Mouse (Mus musculus) Patski (cell line): ENCODE results near the gene 2210016F16Rik. TPM values are rescaled to one million over a fixed set of nuclear protein-coding genes. Genes with fewer than 3 reads are reported as not detected.
"Not testable (repeated sequence)": the region's sequence is repeated elsewhere in the genome, so short reads cannot be mapped to it uniquely, and the experiment has no call there.

Experiments used
- ATAC-seq: fragments of 100-300 bp; one replicate; pipeline ENCODE4 v1.8.0; 2021
- CTCF ChIA-PET: fragments of 350-600 bp; sonication (Branson Sonifier 250); formaldehyde crosslinking; loops from one replicate; lab custom pipeline; 2022; ENCODE audit warnings: inconsistent platforms; lab: Charles Lee
- POLR2A ChIA-PET: fragments of 350-600 bp; sonication (Branson Sonifier 250); formaldehyde crosslinking; loops from one replicate; lab custom pipeline; 2022; ENCODE audit warnings: antibody characterized with exemption, inconsistent platforms; lab: Charles Lee
- DNase-seq: peaks from one replicate; pipeline ENCODE4 v3.0.0-alpha.2; 2011; ENCODE audit warnings: low read depth, low spot score
- H3K27me3 ChIP-seq: fragments of 371-371 bp; one replicate; pipeline ENCODE4 v1.5.1; 2021
- CTCF ChIP-seq: fragments of 100-300 bp; IDR thresholded peaks from one replicate; pipeline ENCODE4 v1.5.1; 2021
- in situ Hi-C: fragments of 300-500 bp; cut with MboI; formaldehyde crosslinking; loops from 3 replicates; pipeline ENCODE4 v1.11.1; 2018; ENCODE audit warnings: low pct_unique_long_range_greater_than_20kb, mixed read lengths
- polyA plus RNA-seq: library from polyadenylated mRNA; unstranded; gene quantifications from one replicate; pipeline ENCODE4 v1.2.3, GENCODE M21; 2021

The 2210016F16Rik gene
- polyA plus RNA-seq, 1 experiment from 2014 or later: 5.9 TPM

- TF ChIP-seq CTCF: no peak
These were observed 654 bp downstream of the 2210016F16Rik start for GRCm38 (mm10) chr13:58384371-58384770.

DNA sequence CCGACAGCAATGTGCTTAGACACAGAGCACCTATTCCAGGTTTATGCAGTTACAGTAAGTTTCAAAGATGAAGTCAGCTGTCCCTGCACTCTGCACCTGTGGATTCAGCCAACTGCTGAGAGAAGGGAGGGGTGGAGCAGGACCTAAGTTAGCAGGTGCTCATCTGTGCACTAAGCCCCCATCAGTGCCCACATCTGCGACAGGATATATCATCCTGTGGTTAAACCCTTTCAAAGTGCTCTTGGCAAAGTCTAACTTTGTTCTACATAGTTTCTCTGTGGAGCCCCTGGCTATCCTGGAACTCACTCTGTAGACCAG lies 11.9 kb downstream of the 2210016F16Rik start:
- H3K27me3 ChIP-seq: no peaks in the 10 kb centered on the region
- DNase-seq (no peak), ATAC-seq (no peak)
- in situ Hi-C loops: no loop called here
- ChIA-PET POLR2A (no interaction called here), CTCF (interaction anchor here (0.6 to 1.8 kb wide), 2 partner anchors 13 to 27 kb away, joined by 3 to 4 read pairs; no protein-coding TSS in a partner anchor)
- no peak for TF ChIP-seq CTCF

More at GRCm38 (mm10) chr13:58384371-58384770, 654 bp downstream of the 2210016F16Rik start:
- ChIA-PET POLR2A (no interaction called here), CTCF (no interaction called here)
- ATAC-seq (no peak), DNase-seq (no peak)
- in situ Hi-C loops: loop anchor here (10.0 kb wide), 1 partner anchor 230 kb away; the partner anchor contains the start of gene Idnk
- H3K27me3 ChIP-seq: no peaks in the 10 kb centered on the region

DNA sequence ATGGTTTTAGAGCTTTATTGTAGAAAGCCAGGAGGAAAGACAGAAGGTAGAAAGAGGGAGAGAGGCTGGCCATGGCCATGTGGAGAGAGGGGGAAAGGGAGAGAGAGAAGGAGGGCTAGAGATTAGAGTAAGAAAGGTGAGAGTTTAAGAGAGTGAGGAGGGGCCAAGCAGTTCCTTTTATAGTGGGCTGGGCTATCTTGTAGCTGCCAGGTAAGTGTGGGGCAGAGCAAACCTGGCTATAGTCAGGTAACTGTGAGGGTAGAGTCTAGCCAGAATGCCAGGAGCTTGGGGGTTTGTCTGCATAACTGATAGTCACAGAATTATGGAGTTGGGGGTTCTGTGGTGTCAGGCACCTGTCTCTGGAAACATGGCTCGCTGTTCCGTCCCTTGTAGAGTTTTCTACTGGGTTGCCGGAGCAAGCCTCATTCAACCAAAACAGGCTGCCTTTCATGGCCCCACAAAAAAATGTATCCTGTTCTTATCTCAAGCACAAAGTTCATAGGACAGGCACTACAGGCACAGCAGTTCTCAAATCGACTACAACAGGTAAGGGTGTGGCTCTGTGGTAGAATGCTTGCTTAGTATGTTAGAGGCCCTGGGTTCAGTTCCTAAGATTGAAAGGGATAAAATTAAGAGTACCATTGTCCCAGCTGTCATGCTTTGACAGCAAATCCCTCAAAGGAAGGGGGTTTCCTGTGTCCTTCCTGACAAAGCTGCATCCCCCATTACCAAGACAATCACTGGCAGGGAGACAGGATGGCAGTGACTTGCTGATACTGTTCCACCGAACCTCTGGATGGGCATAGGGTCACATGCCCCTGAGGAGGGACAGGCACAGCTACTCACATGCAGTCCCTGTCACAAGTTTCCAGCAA lies 12.5 kb downstream of the 2210016F16Rik start:
- CTCF ChIA-PET: interaction anchor here (0.6 to 1.8 kb wide), 3 partner anchors 11 to 27 kb away, joined by 3 to 4 read pairs (median 3); no protein-coding TSS in a partner anchor
- ATAC-seq: no peak
- no peak for TF ChIP-seq CTCF
- in situ Hi-C loops: no loop called here
- no peak for DNase-seq
- no peaks in the 10 kb centered on the region for H3K27me3 ChIP-seq
- POLR2A ChIA-PET: no interaction called here

DNA sequence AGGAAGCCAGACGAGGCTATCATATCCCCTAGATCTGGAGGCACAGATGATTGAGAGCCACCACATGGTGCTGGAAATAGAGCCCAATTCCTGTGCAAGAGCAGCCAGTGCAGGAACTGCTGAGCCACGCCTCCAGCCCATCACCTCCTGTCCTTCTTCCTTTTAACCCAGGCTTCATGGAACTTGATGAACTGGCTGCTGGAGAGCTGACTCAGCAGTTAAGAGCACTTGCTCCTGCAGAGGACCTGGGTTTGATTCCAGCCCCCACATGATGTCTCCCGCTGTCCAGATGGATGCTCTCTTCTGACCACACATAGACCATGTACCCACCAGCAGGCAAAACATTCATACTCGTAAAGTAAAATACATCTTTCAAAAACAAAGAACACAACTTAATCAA lies 16.2 kb downstream of the 2210016F16Rik start:
- POLR2A ChIA-PET: no interaction called here
- ATAC-seq: no peak
- in situ Hi-C loops: no loop called here
- CTCF ChIA-PET: no interaction called here
- TF ChIP-seq CTCF: no peak
- no peaks in the 10 kb centered on the region for H3K27me3 ChIP-seq
- DNase-seq: no peak

- TF ChIP-seq CTCF: no peak
- in situ Hi-C loops: no loop called here
- no peaks in the 10 kb centered on the region for H3K27me3 ChIP-seq
- ChIA-PET POLR2A (interaction anchor here (0.6 kb wide), 1 partner anchor 1483 kb away, joined by 3 read pairs; no protein-coding TSS in a partner anchor), CTCF (interaction anchor here (1.2 kb wide), 1 partner anchor 152 kb away, joined by 3 read pairs; no protein-coding TSS in a partner anchor)
- DNase-seq (no peak), ATAC-seq (no peak)
These were observed 17.4 kb downstream of the 2210016F16Rik start for GRCm38 (mm10) chr13:58367641-58368040.

DNA sequence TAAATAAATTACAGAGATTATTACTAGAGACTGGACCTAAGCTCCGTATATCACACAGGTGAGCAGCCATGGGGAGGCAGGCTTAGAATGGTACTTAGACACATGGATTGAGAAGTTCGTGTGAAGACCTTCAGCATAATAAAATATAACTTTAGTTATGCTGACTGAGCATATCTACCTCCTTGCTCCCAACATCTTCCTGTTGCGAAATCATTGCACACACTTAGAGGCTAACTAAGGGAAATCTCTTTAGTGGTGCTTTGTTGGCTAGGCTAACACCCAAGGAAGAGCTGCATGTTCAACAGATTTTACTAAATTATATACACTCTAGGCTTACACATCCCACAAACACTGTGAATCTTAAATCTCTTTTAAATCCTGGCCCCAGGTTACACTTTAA lies 18.7 kb downstream of the 2210016F16Rik start:
- no peaks in the 10 kb centered on the region for H3K27me3 ChIP-seq
- TF ChIP-seq CTCF: no peak
- no peak for DNase-seq
- ChIA-PET CTCF (no interaction called here), POLR2A (no interaction called here)
- in situ Hi-C loops: no loop called here
- ATAC-seq: no peak

DNA sequence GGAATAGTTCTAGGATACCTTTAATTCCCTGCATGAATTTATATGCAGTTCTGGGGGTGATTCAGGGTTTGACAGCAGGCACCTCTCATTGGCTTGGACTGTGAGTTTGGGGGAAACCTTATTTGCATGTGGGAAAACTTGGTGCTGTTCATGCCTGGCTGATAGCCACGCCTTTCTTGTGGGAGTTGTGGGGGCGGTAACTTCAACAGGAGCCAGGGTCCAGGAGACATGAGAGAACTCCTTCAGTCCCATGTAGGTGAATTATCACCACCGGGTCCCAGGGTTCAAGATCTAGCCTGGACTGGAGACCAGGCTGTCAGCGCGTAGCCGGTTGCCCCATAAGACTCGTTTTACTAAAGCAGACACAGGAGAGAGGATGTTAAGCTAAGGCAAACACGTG lies 19.8 kb downstream of the 2210016F16Rik start:
- DNase-seq, H3K27me3 ChIP-seq, ATAC-seq, in situ Hi-C loops, POLR2A ChIA-PET, CTCF ChIA-PET: not testable (repeated sequence)

GRCm38 (mm10) chr13:58364353-58365175 lies 20.5 kb downstream of the 2210016F16Rik start:
- TF ChIP-seq CTCF: no peak
- no peaks in the 10 kb centered on the region for H3K27me3 ChIP-seq
- ChIA-PET POLR2A (no interaction called here), CTCF (no interaction called here)
- in situ Hi-C loops: no loop called here
- ATAC-seq: no peak
- DNase-seq: no peak

- ChIA-PET CTCF (no interaction called here), POLR2A (no interaction called here)
- DNase-seq (no peak), ATAC-seq (peak; percentile 37)
- in situ Hi-C loops: no loop called here
- no peaks in the 10 kb centered on the region for H3K27me3 ChIP-seq
- TF ChIP-seq CTCF: no peak
These were observed 25.7 kb downstream of the 2210016F16Rik start for GRCm38 (mm10) chr13:58359304-58359653.

DNA sequence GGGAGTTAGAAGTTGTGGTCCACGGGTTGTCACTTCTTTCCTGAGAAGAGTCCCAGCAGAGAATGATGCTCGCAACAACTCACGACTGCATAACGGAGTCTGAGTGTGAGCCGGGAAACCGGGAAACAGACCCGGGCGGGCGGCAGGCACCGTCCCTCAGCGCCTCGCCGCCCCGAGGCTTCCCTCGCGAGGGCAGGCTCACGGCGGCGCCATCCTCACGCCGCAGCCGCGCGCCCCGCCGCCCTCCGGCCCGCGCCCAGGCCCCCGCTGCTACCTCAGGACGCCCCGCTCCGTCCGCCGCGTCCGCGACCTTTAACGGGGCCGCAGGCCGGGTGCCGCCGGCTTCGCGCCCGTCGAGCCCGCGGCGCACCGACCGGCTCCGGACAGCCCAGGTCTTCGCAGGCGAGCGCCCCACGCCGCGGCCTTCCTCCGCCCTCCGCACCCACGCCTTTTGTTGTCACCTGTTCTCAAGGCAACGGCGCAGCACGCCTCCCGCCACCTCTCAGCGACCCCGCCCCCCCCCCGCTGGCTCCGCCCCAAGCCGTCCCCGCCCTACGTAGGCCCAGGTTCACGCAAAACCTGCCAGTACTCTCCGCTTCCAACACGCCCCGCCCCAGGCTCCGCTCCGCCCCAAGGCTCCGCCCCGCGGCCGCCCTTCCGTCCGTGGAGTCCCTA lies 26.3 kb downstream of the 2210016F16Rik start, which contains the start of gene Kif27:
TSS of gene Kif27 (minus strand) at position 494 of the 675 bp plus-strand sequence.
- no peak for TF ChIP-seq CTCF
- POLR2A ChIA-PET: no interaction called here
- DNase-seq (peak; percentile 27), ATAC-seq (peak; percentile 99)
- in situ Hi-C loops: no loop called here
- CTCF ChIA-PET: no interaction called here
- H3K27me3 ChIP-seq: no peaks in the 10 kb centered on the region
